Mouse (Mus musculus) kidney, postnatal 36 days (tissue): Measurements from ENCODE around the gene Rbms1.

Experiments
- DNase-seq, 2 experiments: peaks; one replicate each; pipeline ENCODE4 v3.0.0; 2021 to 2022; ENCODE audit warnings: mixed read lengths in 2 of 2

Rbms1 gene

GRCm38 (mm10) chr2:60962671-60963421 lies at the start of gene Rbms1:
Gene Rbms1 (minus strand): TSS chr2:60963192.
- peak; percentile 82 to 83 for DNase-seq

DNA sequence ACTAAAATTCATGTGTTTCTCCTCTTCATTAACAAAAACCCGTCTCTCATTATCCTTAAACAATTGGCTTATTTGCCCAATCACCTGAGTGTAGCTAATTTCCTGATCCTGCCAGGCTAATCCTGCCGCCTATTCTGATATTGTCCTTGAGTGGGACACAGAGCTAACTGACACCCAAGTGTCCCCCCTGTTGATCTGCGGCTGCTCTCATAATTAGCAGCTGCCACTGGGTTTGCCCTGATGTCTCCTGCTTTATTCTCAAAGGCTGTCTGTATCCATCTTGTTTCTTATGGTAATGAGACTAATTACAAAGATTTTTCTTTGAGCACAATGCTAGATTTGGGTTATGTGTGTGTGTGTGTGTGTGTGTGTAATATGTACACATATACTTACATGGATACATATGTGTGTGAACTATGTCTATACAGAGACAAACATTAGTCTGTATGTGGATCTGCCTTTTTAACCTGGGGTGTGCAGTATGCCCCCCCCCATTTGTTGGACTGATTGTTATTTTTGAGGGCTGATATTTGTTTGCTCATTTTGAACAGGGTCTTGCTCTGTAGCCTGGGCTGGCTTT lies 49.3 kb upstream of the Rbms1 start:
- DNase-seq = no peak

- no peak for DNase-seq
These were observed 23.3 kb upstream of the Rbms1 start for GRCm38 (mm10) chr2:60986286-60986685.

GRCm38 (mm10) chr2:60978538-60979313 lies 15.7 kb upstream of the Rbms1 start:
- peak in 1 of 2 experiments; percentile 39 for DNase-seq

DNA sequence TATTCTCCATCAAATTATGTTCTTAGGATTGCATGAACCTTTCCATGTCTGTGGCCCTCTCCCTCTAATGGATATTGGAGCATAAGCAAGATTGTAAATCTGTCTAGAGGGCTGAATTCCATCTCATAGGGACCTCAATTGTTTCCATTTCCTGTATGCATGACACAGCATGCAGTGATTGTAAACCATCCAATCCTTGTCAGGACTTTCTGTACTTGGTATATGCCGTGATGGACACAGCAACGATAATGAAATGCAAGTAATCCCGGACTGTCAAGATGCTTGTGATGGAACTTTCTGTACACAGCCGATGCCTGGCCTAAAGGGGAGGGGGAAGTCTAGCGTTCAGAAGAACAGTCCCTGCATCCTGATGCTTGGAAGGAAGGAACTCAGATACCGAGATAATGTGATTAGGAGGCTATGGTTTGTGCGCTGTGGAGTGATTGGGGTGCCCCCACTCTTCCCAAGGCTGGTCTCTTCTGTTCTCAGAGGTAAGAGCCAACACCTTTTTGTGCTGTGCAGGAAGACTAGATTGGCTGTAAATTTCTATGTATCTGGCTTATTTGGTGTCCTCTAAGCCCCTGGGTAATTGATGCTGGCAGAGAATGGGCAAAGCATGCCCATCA lies 9.3 kb upstream of the Rbms1 start:
- no peak for DNase-seq

DNA sequence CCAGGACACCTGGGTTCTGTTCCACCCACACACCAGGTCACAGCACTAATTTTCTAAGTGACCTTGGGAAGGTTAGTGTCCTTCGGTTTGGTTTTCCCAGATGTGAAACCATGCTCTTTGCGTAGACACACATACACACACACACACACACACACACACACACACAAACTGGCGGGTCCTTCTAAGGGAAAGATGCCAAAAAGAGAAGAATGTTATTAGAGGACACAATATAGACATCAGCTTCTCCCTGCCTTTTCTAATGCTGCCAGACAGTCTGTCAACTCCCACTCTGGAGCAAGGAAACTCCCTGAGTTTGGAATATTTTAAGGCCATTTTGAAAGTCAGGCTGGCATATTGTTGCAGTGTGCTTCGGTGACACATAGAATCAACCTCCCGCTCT lies 624 bp upstream of the Rbms1 start:
- DNase-seq = peak in 1 of 2 experiments; percentile 36

- DNase-seq = peak; percentile 87 to 89
These were observed 856 bp downstream of the Rbms1 start for GRCm38 (mm10) chr2:60962001-60962670.

DNA sequence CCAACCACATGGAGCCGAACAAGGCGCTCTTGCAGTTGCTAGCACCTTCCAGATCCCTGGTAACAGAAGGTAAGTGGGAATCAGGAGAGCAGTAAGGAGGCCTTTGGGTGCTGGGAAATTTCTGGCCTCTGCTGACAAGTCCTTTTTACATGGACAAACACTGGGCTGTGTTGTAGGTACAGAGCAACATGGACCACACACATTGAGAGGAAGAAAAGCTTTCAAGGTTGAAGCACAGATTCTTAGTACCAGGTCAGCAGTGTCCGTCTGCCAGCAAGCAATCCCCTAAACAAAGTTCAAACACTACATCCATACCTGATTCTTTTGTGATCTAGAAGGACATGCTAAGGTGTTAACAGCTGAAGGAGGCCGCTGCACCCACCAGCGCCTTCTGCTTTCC lies 1.7 kb downstream of the Rbms1 start:
- peak in 1 of 2 experiments; percentile 16 for DNase-seq

- peak in 1 of 2 experiments; percentile 14 for DNase-seq
These were observed 14.8 kb downstream of the Rbms1 start for GRCm38 (mm10) chr2:60948241-60948640.

- no peak for DNase-seq
These were observed 15.2 kb downstream of the Rbms1 start for GRCm38 (mm10) chr2:60947817-60948216.

DNA sequence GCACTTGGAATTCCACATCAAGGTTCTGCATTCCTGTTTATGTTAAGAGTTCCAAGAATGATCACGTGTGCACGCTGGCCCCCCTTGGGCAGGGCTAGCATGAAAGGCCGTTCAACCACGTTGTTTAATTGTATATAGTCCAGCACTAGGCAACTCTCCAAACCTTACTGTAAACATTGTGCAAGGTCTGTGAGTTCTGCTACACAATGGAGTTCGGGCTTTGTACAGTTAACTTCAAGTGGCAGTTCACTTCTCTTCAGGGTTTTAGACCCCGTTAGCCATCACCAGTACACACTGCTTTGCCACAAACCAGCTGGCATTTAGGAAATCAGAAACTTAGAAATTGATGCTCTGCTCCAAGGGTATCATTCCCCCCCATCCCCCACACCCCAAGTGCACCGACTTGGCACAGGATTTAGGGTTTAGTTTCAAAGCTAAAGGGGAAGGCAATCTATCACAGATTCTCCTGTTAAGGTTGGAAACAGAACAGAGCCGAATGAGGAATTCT lies 22.5 kb downstream of the Rbms1 start:
- peak in 1 of 2 experiments; percentile 18 for DNase-seq

DNA sequence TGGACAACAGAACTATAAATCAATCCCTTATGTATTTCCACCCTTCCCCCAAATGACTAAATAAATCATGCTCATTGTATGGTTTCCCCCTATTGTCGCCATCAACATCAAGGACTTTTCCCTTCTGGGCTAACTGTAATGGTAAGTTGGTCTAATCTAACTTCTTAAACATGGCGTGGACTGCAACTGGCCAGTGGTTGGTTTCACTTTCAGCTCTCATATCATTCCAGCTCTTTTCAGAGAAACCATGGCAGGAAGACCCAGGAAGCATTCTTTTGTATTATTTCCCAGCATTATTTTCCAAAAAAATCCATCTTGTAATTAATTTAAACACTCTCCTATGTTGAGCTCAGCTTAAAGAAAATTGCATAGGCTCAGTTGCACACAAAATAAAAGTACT lies 23.0 kb downstream of the Rbms1 start:
- no peak for DNase-seq

- no peak for DNase-seq
These were observed 26.1 kb downstream of the Rbms1 start for GRCm38 (mm10) chr2:60936910-60937309.

DNA sequence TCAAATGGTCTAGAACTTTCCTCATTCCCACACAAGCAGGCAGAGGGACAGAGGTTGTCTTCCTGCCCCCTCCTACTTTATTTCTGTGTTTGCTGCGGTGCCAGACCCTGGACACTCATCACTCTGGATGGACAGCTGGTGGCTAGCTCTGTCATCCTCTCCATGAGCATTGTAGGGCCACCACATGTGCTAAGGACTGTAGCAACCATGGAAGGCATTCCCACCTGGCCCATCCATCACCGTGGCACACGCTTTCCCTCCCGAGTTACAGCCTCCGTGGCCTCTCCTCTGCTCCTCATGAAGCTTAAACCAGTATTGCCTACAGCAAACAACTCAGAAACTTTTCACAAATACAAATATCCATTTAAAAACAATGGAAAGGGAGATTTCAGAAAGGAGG lies 34.0 kb downstream of the Rbms1 start:
- DNase-seq = no peak

DNA sequence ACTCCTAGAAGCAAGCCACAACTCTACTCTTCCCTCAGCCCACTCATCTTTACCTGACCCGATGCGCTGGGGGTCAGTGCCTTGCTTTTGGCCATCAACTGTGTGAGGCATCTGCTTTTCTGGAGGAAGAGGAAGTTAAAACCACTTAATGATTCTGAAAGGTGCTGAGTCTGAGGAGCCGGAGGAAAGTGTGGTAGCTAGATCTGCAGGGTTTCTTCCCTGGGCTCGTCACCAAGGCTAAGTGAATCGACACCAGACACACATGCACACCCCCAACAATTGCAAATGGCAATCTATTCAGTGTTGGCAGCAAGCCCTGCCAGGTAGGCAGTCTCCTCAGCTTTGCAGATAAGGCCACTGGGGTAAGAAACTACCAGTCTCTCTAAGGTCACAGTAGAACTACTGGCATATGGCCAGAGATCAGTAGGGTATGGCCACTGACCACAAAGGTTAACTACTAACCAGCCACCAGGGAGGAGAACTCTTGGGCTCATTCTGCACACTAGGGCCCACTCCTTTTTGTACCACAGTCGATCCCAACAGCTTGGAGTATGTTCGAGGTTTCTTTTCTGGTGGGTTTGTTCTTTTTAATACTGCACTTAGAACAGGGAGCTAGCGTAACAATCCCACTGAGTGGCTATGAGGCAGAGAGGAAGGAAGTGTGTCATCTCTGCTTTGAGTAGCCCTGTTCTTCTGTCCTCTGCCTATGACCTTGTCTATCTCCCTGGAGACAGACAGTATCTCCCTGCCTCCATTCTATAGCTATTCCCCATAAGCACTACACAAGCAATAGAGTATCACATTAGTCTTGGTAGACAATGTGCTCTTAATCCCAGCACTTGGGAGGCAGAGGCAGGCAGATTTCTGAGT lies 34.9 kb downstream of the Rbms1 start:
- DNase-seq = peak; percentile 56 to 72

GRCm38 (mm10) chr2:60925063-60925462 lies 37.9 kb downstream of the Rbms1 start:
- no peak for DNase-seq

- no peak for DNase-seq
These were observed 39.0 kb downstream of the Rbms1 start for GRCm38 (mm10) chr2:60923756-60924544.

- DNase-seq = no peak
These were observed 39.9 kb downstream of the Rbms1 start for GRCm38 (mm10) chr2:60923111-60923510.

GRCm38 (mm10) chr2:60922351-60922750 lies 40.6 kb downstream of the Rbms1 start:
- DNase-seq = peak; percentile 55 to 62

- DNase-seq = no peak
These were observed 42.9 kb downstream of the Rbms1 start for GRCm38 (mm10) chr2:60920076-60920475.
